Mouse (Mus musculus) E14TG2a.4 (cell line): ENCODE data around the gene Kpna6.

ENCODE experiments used
- CTCF ChIP-seq: conservative IDR thresholded peaks from 2 replicates; pipeline ENCODE4 v1.5.1; 2014; ENCODE audit warnings: low read length
- POU5F1 ChIP-seq: IDR thresholded peaks from 2 replicates; pipeline ENCODE4 v1.6.1; 2014; ENCODE audit warnings: low read length, borderline replicate concordance

DNA sequence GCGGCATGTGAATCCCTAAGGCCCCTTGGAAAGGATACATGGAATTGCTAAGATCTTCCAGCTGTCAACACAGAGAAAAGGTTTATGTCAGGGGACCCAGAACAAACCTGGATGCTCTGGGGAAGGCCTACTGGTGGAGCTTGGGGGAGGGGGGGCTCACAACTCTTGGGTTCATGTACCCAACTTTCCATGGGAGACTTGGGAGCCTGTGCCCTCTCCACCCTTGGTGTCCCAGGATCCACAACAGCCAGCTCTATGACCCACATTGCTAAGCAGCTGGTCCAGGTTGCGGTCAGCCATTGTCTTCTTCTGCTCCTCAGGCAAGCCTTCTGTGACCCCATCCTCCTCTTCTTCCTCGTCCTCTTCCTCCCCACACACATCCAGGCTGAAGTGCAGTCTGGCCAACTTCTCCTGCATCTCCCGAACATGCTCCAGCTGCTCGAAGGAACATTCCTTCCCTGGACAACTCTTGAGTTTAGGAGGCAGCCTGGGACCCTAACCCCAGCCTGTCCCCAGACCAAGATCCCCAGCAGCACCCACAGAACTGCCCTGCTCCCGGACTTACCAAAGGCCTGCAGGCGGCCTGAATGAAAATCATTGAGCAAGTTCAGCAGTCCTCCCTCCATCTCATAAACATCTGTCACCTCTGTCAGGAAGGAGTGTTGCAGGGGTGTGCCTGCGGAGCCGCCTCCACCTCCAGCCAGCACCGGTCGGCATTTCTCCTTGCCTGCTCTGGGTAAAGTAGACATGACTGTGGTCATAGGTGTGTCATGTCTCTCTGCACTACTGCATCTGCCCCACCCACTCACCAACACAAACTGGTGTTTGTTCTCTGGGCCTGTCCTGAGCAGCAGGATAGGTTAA is 51.9 kb downstream of the Kpna6 start:
- TF ChIP-seq CTCF (no peak), POU5F1 (no peak)
